Mouse (Mus musculus) cerebellum, adult 2 months (tissue): ENCODE measurements around the gene 1700017B05Rik.

Source experiments
- CTCF ChIP-seq: fragments of 200-500 bp; IDR thresholded peaks from 2 replicates; pipeline ENCODE4 v1.5.1; 2011; ENCODE audit warnings: low read depth, mild to moderate bottlenecking, control low read depth, low read length, moderate library complexity, borderline replicate concordance; ENCODE audit not compliant: insufficient read depth
- POLR2A ChIP-seq: fragments of 200-500 bp; IDR thresholded peaks from 2 replicates; pipeline ENCODE4 v1.6.1; 2011; ENCODE audit warnings: low read length, control low read depth, borderline replicate concordance; ENCODE audit not compliant: insufficient read depth

GRCm38 (mm10) chr9:57310895-57311294 is 48.5 kb upstream of the 1700017B05Rik start:
- TF ChIP-seq CTCF, result no peak
- TF ChIP-seq POLR2A, result no peak
